Mouse (Mus musculus): Measurements from ENCODE around the gene Pi4k2b. TPM values are rescaled to one million over a fixed set of nuclear protein-coding genes. Genes with fewer than 3 reads are reported as not detected.

Pi4k2b gene
- polyA plus RNA-seq, 1 experiment from 2014 or later = 16.6 TPM

DNA sequence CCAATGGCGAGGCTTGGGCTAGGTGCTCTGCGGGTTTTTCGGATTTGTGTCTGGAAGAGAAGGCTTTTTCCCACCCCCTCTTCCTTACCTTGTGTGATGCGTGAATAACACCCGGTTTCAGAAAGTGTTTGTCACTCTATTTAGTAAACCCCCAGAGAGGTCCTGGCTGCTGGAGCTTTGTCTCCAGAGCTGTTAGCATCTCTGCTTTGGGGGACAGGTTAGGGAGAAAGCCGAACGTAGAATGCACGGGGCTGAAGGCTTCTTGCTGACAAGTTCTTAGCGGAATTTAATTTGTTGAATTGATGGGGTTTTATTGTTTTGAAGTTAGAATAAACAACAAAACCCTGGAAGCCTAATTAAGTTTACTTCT lies 41.9 kb downstream of the Pi4k2b start:
- Histone ChIP-seq H3K36me3 (0 out of 2 replicates have a peak, but pooled peaks cover 10% of the 10 kb centered on the region), H3K27me3 (no peaks in the 10 kb centered on the region), H3K4me2 (replicated peaks) (peak overlapping the region; percentile 58), H3K9ac (replicated peaks) (peak overlapping the region; percentile 78), H3K4me1 (no peaks in the 10 kb centered on the region), H3K4me3 (peak overlapping the region; percentile 87), H3K9me3 (no peaks in the 10 kb centered on the region), H3K27ac (replicated peaks) (peak overlapping the region; percentile 86)
- peak; percentile 78; the same call in 1 of the 2 replicates for ATAC-seq (ENCODE audit: low FRiP score, low read depth)
- WGBS = 0% methylated on average over 9 of the region's 9 CpGs

DNA sequence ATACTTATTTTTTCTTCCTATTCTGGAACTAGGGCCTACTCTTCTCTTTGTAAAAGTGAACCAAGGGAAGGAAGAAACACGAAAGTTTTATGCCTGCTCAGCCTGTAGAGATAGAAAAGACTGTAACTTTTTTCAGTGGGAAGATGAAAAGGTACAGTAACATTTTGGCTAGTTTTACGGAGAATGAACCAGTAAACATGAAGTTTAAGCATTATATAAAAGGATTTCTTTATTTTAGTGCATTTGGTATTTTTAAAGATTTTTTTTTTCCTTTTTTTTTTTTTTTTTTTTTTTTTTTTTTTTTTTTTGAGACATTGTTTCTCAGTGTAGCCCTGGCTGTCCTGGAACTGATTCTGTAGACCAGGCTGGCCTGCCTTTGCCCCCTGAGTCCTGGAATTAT lies 42.6 kb downstream of the Pi4k2b start:
- Histone ChIP-seq H3K9ac (replicated peaks) (no peak overlapping the region), H3K27me3 (no peaks in the 10 kb centered on the region), H3K9me3 (no peaks in the 10 kb centered on the region), H3K4me1 (no peaks in the 10 kb centered on the region), H3K36me3 (0 out of 2 replicates have a peak, but pooled peaks cover 10% of the 10 kb centered on the region), H3K4me3 (no peak overlapping the region), H3K27ac (replicated peaks) (no peak overlapping the region), H3K4me2 (replicated peaks) (peak overlapping the region; percentile 58; the same call in 1 of the 2 replicates)
- WGBS = 79% methylated on average over 2 of the region's 2 CpGs
- ATAC-seq (ENCODE audit: low FRiP score, low read depth) = no peak

DNA sequence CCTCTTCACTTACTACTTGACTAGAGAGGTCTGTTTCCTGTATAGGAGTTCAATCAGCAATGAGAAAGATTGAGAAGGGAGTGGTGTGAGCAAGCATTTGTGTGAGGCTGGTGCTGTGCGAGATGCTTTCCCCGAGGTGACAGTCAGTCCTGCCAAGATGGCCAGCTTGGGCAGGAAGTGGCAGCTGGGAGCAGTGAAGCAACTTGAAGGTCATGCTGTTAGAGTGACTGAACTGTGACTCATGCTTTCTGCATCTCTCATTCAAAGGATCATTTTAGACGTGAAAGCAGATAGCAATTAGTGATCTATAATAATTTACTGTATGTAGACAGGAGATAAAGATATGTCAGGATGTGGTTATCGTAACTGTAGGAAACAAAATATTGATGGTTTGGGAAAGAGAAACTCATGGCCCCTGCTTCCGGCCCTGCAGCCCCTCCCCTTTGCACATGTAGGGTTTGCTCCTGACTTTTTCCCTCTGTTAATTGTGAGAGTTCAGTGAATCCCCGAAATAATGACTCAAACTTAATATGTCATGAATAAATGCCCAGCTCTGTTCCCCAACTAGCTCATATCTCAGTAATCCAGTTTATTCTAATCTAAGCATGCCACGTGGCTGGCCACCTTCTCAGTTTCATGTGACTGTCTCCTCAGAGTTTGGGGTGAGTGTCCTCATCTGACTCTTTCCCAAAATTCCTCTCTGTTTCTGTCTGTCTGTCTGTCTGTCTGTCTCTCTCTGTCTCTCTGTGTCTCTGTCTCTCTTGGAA lies 45.4 kb downstream of the Pi4k2b start:
- H3K27ac ChIP-seq (replicated peaks) = no peak overlapping the region
- no peaks in the 10 kb centered on the region for H3K9me3 ChIP-seq
- no peak for ATAC-seq (ENCODE audit: low FRiP score, low read depth)
- H3K4me1 ChIP-seq = no peaks in the 10 kb centered on the region
- H3K4me3 ChIP-seq = no peak overlapping the region
- WGBS = 93% methylated on average over 7 of the region's 7 CpGs
- H3K9ac ChIP-seq (replicated peaks) = no peak overlapping the region
- H3K27me3 ChIP-seq = no peaks in the 10 kb centered on the region
- 0 out of 2 replicates have a peak, but pooled peaks cover 10% of the 10 kb centered on the region for H3K36me3 ChIP-seq
- no peak overlapping the region for H3K4me2 ChIP-seq (replicated peaks)

DNA sequence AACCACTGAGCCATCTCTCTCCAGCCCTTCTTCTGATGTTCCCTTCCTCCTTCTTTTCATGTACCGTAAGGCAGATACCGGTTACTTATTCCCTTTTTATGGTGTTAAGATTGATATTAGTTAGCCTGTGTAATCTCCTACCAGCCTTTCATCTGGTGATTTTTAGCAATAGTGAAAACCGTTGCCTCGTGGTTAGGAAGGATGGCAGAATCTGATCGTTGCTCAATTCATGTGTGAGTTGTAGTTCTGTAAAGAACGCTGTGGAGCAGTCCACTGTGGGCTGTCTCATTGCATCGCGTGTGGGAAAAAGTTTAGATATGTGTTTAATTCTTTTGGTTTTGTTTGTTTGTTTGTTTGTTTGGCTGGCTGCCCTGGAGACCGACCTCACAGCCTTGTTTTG lies 51.9 kb downstream of the Pi4k2b start:
- no peaks in the 10 kb centered on the region for H3K9me3 ChIP-seq
- no peak for ATAC-seq (ENCODE audit: low FRiP score, low read depth)
- H3K27ac ChIP-seq (replicated peaks) = no peak overlapping the region
- 97% methylated on average over 9 of the region's 9 CpGs for WGBS
- no peak overlapping the region for H3K4me2 ChIP-seq (replicated peaks)
- H3K9ac ChIP-seq (replicated peaks) = no peak overlapping the region
- H3K27me3 ChIP-seq = no peaks in the 10 kb centered on the region
- no peaks in the 10 kb centered on the region for H3K4me1 ChIP-seq
- H3K36me3 ChIP-seq = peaks cover 26% of the 10 kb centered on the region
- no peak overlapping the region for H3K4me3 ChIP-seq

DNA sequence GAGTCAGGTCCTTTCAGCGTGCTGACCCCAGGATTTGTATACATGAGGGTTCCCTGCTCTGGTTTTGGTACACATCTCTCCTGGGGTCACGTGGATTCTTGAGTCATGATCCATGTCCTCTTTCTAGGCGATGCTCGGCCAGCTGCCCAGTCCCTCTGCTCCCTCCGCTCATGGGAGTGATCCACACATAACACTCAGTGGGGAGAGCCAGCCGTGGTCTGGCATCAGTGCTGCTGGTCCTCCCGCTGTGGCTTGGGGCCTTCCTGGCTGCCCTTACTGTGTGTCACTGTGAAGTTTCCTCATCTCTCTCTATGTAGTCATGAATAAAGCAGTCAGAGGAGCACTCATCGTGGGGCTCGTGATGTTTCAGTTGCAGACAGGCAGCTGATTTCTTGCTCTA lies 52.7 kb downstream of the Pi4k2b start:
- 92% methylated on average over 9 of the region's 9 CpGs for WGBS
- Histone ChIP-seq H3K4me1 (no peaks in the 10 kb centered on the region), H3K9ac (replicated peaks) (no peak overlapping the region), H3K4me3 (no peak overlapping the region), H3K27ac (replicated peaks) (no peak overlapping the region), H3K4me2 (replicated peaks) (no peak overlapping the region), H3K27me3 (no peaks in the 10 kb centered on the region), H3K9me3 (no peaks in the 10 kb centered on the region), H3K36me3 (peaks cover 29% of the 10 kb centered on the region)
- ATAC-seq (ENCODE audit: low FRiP score, low read depth) = no peak

DNA sequence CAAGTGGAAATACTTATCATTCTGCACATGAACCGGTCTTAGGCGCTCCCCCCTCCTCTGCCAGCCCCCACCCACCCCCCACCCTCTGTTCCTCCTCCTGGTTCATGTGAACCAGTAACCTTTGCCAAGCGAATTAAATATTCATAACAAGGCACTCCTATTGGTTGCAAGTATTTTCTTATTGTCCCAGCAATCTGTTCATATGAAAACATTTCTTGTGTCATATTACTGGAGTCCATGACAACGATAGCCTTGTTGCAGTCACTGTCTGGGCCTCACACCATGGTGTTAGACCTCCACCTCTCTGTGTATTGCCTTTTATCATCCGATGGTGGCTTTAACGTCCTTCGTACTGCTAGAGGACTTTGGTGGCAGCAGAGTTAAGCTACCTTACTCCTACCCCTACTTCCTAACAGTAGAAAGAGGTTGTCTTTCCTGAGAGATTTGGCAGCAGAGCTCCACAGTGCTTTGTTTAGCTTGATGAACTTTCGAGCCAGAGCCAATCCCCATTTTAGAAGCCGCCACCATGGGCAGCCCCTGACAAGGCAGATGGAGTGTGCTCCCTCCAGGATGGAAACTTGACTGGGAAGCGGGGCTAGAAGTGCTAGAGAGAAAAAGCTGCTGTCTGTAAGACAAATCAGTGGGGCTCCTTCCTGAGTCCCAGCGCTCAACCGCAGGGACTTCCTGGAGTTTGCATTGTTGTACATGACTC lies 58.1 kb downstream of the Pi4k2b start:
- Histone ChIP-seq H3K4me1 (no peaks in the 10 kb centered on the region), H3K4me3 (no peak overlapping the region), H3K9ac (replicated peaks) (no peak overlapping the region), H3K27me3 (no peaks in the 10 kb centered on the region), H3K4me2 (replicated peaks) (no peak overlapping the region), H3K9me3 (no peaks in the 10 kb centered on the region), H3K36me3 (peaks cover 32% of the 10 kb centered on the region), H3K27ac (replicated peaks) (no peak overlapping the region)
- 92% methylated on average over 12 of the region's 12 CpGs for WGBS
- no peak for ATAC-seq (ENCODE audit: low FRiP score, low read depth)

DNA sequence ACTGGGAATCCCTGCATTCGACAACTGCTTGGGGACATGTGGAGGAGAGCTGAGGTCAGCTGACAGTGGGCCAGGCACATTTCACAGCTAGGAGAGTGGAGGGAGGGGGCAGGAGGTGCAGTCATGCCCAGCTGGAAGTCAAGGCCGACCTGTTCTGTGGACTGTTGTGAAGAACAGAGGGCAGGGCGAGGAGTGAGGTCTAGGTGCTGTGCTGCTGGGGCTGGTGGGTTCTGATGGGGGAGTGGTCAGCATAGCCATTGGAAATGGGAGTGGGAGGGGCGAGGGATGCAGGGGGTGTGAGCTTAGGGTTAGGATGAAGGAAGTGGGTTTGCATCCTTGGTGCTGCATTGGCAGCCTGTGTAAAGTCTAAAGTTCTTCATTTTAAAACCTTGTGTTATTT lies 64.4 kb downstream of the Pi4k2b start:
- no peak for ATAC-seq (ENCODE audit: low FRiP score, low read depth)
- Histone ChIP-seq H3K27ac (replicated peaks) (no peak overlapping the region), H3K4me1 (no peaks in the 10 kb centered on the region), H3K4me2 (replicated peaks) (no peak overlapping the region), H3K4me3 (no peak overlapping the region), H3K27me3 (no peaks in the 10 kb centered on the region), H3K36me3 (peaks cover 14% of the 10 kb centered on the region; the same call in 1 of the 2 replicates), H3K9me3 (no peaks in the 10 kb centered on the region), H3K9ac (replicated peaks) (no peak overlapping the region)
- 83% methylated on average over 4 of the region's 4 CpGs for WGBS

DNA sequence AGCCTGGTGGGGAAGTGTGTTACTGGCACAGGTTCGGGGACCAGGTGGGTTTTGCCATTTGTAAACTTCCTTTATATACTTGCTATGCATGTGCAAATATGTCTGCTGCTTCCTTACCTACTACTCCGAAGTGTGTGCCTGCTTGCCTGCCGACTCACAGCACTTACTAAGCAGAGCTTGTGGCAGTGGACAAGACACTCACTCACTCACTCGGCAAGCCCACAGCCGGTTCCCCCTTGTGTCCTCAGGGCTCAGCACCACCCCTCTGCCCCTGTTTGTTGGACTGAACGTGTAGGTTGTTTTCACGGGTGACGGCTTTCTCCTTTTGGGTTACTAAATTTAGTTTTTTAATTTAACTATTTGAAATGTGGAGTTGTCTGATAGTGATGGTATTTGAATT lies 65.0 kb downstream of the Pi4k2b start:
- H3K9me3 ChIP-seq = no peaks in the 10 kb centered on the region
- H3K9ac ChIP-seq (replicated peaks) = no peak overlapping the region
- peaks cover 17% of the 10 kb centered on the region; the same call in 1 of the 2 replicates for H3K36me3 ChIP-seq
- H3K4me1 ChIP-seq = no peaks in the 10 kb centered on the region
- ATAC-seq (ENCODE audit: low FRiP score, low read depth) = no peak
- 91% methylated on average over 8 of the region's 8 CpGs for WGBS
- H3K4me3 ChIP-seq = no peak overlapping the region
- no peaks in the 10 kb centered on the region for H3K27me3 ChIP-seq
- H3K4me2 ChIP-seq (replicated peaks) = no peak overlapping the region
- no peak overlapping the region for H3K27ac ChIP-seq (replicated peaks)

DNA sequence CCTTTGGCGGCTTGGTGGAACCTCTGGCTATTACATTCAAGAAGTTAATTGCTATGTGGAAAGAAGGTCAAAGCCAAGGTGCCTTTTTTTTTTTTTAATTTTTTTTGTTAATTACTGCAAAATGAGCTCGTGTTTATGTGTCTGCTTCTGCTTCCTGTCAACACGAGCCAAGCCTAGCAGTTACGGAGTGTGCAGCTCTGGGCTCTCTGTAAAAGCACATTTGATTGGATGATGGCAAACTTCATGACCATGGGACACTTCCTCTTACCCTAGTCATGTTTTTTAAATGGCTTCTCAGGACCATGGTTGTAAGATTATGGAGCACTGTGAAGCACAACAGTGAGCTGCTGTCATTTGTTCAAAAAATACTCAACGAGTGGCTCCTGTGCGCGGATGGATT lies 65.7 kb downstream of the Pi4k2b start:
- no peak for ATAC-seq (ENCODE audit: low FRiP score, low read depth)
- H3K4me1 ChIP-seq = no peaks in the 10 kb centered on the region
- H3K36me3 ChIP-seq = peaks cover 17% of the 10 kb centered on the region; the same call in 1 of the 2 replicates
- no peaks in the 10 kb centered on the region for H3K27me3 ChIP-seq
- WGBS = 90% methylated on average over 7 of the region's 7 CpGs
- no peak overlapping the region for H3K4me2 ChIP-seq (replicated peaks)
- H3K4me3 ChIP-seq = no peak overlapping the region
- H3K9me3 ChIP-seq = no peaks in the 10 kb centered on the region
- no peak overlapping the region for H3K9ac ChIP-seq (replicated peaks)
- no peak overlapping the region for H3K27ac ChIP-seq (replicated peaks)

DNA sequence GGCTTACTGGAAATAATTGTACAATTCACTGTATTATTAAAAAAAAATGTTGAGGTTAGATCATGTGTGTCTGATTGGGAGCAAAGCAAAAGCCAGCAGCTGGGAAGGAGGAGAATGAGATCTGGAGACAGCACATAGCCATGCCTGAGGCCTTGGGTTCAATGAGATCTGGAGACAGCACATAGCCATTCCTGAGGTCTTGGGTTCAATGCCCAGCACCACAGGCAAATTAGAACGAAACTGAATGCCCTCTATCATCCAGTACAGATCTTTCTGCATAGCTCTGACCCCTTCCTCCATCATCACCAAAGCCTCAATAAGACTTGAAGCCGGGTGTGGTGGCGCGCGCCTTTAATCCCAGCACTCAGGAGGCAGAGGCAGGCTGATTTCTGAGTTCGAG lies 69.1 kb downstream of the Pi4k2b start:
- Histone ChIP-seq H3K27me3 (no peaks in the 10 kb centered on the region), H3K36me3 (peaks cover 26% of the 10 kb centered on the region), H3K9ac (replicated peaks) (no peak overlapping the region), H3K4me3 (no peak overlapping the region), H3K4me2 (replicated peaks) (no peak overlapping the region), H3K4me1 (no peaks in the 10 kb centered on the region), H3K27ac (replicated peaks) (no peak overlapping the region), H3K9me3 (no peaks in the 10 kb centered on the region)
- WGBS = 95% methylated on average over 6 of the region's 6 CpGs
- no peak for ATAC-seq (ENCODE audit: low FRiP score, low read depth)

DNA sequence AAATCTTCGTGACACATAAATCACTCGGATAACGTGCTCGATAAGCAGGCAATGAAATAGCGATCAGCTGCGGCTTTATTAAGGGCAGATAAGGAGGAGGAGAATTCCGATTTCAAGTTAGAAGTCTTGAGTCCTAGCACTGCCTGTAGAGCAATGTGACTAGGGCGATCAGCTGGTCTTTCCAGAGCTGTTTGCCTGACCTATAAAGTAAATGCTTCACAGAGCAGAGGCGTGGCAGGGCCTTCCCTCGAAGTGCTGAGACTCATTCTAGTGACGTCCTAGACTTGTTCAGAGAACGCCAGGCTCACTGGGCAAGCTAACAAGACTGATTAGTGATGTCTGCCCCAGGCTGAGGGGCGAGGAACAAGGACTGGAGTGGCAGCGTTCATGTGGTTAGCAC lies 69.7 kb downstream of the Pi4k2b start:
- peaks cover 28% of the 10 kb centered on the region for H3K36me3 ChIP-seq

DNA sequence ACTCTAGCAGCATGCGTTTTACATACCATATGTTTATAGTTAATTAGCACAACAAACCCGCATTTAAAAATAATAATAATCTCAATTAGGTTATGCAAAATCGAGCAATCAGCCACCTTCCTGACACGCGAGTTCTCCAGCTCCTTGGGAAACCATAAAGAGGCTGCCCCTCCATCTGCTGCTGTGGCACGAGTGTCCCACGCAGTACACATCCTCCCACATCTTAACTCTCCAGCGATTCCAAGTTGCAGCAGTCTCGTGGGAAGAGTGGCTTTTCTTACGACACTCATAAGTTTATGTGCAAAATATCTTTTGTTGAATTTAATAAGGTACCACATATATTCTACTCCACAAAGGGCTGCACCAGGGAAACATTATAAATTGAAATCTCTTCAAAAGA lies 71.1 kb downstream of the Pi4k2b start:
- Histone ChIP-seq H3K27me3 (no peaks in the 10 kb centered on the region), H3K4me1 (no peaks in the 10 kb centered on the region), H3K4me2 (replicated peaks) (no peak overlapping the region), H3K9me3 (no peaks in the 10 kb centered on the region), H3K4me3 (no peak overlapping the region), H3K36me3 (peaks cover 39% of the 10 kb centered on the region), H3K27ac (replicated peaks) (no peak overlapping the region), H3K9ac (replicated peaks) (no peak overlapping the region)
- no peak for ATAC-seq (ENCODE audit: low FRiP score, low read depth)
- WGBS = 92% methylated on average over 10 of the region's 10 CpGs

More for the DNA sequence above, 69.7 kb downstream of the Pi4k2b start:
- Histone ChIP-seq H3K4me1 (no peaks in the 10 kb centered on the region), H3K27ac (replicated peaks) (no peak overlapping the region), H3K27me3 (no peaks in the 10 kb centered on the region), H3K4me2 (replicated peaks) (no peak overlapping the region), H3K4me3 (no peak overlapping the region), H3K9ac (replicated peaks) (no peak overlapping the region), H3K9me3 (no peaks in the 10 kb centered on the region)
- no peak for ATAC-seq (ENCODE audit: low FRiP score, low read depth)
- 94% methylated on average over 14 of the region's 14 CpGs for WGBS
